Mouse (Mus musculus) gastrocnemius, postnatal 4 days (tissue): ENCODE data around the gene Creb5. TPM values are rescaled to one million over a fixed set of nuclear protein-coding genes. Genes with fewer than 3 reads are reported as not detected.

ENCODE experiments used
- DNase-seq, 2 experiments: peaks; one replicate each; pipeline ENCODE4 v3.0.0; 2021 to 2022; ENCODE audit warnings: low spot score in 2 of 2, mixed read lengths in 2 of 2
- total RNA-seq, 2 experiments: library from RNA; stranded (reverse); gene quantifications; 2 replicates each; pipeline ENCODE4 v1.2.3; 2021

Gene Creb5
- total RNA-seq, 2 experiments from 2014 or later: 29.0 to 33.0 TPM

DNA sequence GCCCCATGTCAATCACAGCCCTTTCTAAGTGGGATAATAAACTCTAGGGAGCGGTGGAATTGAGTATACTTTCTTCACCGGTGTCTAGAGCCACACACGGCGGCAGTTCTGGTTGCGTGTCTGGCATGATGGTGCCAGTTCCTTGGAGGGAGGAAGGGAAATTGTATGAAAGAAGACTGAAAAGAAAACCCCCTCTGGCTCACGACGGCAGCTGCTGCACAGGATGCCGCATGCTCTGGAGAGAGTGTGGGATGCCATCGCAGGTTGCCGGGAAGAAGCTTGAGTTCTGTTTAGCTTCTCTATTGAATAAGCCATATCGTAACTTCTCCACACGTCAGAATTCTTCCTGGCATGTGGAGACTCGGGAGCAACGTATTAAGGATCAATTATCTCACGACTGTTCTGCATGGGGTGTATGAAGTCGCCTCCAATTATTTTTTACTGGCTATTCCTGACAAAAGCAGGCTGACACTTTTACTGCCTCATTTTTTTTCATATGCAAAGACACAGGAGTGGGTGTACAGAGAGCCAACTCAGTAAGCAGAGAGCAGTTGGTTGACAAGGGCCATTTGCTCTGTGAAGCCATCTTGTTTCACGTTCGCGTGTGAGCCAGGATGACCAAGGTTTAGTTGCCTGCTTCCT is 296.3 kb downstream of the Creb5 start:
- DNase-seq: no peak

DNA sequence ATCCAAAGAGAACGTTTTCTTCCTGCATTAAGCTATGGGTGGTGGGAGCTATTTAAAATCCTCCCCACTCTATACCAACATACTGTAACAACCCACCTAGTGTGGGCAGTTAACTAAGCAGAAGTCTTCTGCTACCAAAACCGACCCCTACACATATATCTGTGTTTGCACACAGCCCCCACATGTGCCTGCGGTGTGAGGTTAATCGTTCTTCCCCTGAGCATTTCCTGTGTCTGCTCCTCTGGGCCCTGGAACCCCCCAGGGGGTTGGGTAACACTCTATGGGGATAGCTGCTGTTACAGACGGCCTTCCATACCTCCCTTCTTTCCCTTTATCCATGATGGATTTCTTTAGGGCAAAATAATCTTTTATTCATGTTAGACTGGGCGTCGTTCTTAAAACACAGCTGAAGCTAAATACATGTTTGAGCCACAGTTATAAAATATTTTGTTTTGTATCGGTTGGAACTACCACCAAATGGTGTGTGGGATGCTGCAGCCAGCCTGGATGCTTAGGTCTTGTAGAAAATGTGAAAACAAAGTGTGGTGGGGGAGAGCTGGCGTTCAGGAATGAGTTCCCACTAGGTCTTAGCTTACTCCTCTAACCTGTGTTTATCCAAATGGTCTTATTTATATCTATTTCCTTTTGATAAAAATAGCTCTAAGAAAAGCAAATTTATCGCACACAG is 297.8 kb downstream of the Creb5 start:
- DNase-seq: no peak

DNA sequence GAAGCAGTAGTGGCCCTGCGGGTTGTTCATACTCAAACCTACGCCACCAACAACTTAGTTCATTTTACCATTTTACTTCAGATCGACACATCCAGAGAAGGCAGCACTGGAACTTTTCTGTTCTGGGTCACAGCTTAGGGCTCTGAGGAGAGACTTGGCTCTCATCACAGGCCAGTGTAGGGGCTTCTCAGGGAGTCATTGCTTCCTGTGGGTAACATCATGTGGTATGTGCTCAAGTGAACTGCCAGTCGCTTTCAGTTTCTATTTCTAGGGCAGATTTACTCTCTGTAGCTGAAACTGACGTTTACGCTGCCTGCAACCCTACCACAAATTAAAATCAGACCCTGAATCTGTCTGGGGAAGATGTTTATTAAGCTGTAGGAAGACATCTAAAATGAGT is 302.7 kb downstream of the Creb5 start:
- DNase-seq: no peak

DNA sequence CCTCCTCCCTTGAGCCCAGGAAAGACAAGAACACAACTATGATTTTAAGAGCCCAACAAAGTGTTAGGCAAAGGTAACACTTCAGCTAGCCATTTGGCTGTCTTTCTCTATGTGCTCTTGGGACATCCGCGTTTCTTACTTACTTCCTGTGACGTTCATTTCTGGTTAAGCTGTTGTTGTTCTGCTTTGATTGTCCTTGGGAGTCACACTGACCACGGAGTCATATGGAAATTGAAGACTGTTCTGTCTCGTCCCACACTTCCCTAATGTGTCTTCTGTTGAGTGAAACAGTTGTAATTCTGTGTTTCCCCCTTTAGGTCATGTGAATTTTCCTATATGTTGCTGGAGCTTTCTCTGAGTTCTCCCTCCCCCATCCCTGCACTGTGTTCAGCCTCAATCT is 305.2 kb downstream of the Creb5 start:
- DNase-seq: no peak

DNA sequence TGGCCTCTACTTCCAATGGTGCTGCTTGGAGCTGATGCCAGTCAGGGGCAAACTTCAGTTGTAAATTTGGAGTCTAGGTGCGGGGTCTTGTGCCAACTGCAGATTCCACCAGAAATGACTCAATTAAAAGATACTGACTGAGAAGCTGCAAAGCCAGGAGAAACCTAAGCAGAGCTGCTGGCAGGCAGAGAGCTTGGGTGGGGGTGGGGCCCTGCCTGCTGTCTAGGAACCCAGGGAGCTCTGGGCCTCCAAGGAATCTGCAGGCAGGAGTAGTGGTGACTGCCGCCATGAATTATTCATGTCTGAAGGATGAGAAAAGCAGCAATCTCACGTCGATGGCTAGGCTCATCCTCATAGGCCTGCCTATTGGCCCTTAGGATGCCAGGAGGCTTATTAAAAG is 306.5 kb downstream of the Creb5 start:
- DNase-seq: no peak

DNA sequence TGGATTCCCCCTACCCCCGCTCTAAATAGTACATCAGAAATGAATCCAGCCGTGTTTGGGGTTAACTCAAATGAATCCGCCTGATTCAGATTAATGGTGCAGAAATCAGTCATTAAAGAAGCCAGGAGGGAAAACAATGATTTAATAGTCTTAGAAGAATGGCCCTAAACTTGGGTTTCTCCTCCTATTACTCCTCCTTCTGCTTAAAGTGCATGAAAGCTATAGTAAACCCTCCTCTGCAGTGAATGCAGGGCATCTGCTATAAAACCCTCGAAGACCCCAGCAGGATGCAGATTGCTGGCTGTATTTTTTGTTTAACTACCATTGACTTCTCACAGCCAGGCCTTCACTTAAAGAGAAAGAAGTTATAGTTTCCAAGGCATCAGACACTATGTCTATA is 307.2 kb downstream of the Creb5 start:
- no peak for DNase-seq

DNA sequence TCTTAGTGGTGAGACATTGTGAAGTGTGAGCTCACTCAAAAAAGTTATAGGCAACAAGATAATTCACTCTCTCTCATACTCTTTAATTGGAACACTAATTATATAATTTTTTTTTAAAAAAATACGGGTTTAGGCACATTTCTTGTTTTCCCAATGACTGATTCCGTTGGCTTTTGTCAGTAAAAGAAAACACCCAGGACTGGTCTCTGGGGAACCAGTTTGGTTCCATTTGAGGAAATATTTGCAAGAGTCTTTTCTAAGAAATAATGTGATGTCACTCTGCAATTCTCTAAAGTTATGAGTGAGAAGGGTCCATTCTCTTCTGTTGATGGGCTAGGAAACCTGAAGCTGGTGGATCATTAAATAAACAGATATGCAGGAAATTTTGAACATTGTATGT is 309.3 kb downstream of the Creb5 start:
- no peak for DNase-seq

DNA sequence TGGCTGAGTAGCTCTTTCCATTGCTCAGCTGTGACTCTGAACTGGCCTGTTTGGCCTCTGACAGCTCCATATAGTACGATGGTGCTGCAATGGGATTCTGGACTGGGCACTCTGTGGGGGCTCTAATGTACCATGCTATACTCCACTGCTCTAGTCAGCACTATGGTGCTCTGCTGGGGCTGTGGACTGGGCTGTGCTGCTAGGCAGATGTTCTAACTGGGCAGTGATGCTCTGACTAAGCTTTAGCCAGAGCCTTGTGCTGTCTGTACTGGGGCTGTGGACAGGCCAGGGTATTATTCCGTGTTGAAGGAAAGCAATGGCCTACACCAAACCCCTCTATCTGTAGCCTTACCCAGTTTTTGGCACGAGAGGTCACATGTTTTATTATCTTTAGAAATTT is 316.0 kb downstream of the Creb5 start:
- no peak for DNase-seq

DNA sequence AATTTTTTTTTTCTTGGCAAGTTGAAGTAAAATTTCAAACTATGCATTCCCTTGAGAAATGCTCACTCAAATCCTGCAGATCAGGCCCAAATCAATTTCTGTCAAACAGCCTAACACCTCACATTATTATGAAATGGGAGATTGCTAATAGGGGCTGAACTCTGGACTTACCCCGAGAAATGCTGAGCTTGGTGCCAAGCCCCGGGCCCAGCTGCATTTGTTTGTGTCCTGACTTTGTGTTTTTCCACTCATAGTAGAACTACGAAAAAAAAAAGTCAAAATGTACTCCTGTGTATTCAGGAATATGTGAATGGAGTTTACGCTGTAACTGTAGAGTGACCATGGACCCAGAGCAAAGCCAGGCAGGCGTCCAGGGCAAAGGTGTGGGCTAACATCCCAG is 316.6 kb downstream of the Creb5 start:
- DNase-seq: peak in 1 of 2 experiments; percentile 49

DNA sequence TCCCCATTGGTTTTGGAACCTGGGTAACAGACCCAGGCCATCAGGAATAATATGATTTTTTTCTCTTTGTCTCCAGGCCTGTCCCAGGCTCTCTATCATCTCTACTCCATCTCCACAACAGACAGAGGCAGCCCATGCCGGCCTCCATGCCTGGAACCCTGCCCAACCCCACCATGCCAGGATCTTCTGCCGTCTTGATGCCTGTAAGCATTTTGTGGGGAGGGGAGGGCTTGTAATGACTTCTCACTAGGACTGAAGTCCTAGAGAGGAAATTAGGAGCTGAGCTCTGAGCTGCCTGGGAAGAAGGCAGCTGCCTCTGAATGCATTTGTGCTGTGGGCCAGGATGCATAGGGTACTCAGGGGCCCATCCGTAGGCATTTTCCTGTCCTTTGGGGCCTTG is 317.3 kb downstream of the Creb5 start:
- no peak for DNase-seq

DNA sequence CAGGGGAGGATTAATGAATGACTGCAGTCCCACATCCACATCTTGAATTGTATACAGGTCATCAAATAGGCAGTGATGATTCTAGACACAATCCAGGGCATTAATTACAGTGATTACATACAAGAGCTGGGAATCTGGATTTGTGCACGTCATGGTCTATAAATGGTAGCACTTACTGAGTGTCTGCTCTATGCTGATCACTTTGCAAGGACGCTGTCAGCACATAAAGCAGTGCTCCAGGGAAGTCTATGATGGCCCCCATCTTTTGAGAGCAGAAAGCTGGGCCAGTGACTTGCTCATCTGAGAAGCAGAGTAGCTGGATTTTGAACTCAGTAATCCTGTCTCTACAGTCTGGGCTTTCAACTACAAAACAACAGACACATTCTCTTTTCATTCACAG is 318.1 kb downstream of the Creb5 start:
- DNase-seq: no peak

DNA sequence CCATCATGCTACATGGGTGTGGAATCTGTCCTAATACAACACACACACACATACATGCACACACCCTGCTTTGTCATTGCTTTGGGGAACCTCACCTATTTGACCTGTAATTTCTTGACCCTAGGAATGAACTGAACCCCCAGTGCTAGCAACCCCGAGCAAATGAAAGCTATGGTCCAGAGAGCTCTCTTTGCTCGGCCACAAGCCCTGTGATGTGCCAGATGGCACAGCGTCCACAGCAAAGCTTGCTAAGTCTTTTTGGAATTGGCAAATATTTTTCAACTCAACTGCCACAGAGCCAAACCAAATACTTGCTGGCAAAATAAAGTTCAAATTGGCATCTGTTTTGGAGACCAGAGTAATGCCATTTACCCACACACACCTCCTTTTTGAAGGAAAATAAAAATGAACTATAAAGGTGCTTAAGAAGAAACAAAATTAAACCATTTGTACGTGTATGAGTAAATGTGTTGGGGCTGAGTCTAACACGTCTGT is 324.4 kb downstream of the Creb5 start:
- no peak for DNase-seq

DNA sequence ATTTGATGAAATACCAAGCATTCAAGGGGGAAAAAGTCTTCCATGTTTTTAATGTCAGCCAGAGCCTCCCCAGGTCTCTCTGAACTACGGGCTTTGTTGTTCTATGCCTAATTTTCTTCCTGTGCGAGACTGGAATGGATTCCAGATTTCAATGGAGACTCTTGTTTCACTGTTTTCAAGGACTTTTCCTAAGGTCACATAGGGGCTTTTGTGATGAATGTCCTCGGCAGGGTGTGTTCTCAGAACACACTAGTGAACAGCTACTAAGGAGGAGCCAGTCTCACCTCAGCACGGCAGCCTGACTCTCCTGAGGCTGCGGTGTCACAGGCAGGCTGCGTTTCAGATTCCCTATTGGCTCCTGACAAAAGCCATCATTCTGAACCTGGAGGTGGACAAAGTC is 325.6 kb downstream of the Creb5 start:
- DNase-seq: no peak

DNA sequence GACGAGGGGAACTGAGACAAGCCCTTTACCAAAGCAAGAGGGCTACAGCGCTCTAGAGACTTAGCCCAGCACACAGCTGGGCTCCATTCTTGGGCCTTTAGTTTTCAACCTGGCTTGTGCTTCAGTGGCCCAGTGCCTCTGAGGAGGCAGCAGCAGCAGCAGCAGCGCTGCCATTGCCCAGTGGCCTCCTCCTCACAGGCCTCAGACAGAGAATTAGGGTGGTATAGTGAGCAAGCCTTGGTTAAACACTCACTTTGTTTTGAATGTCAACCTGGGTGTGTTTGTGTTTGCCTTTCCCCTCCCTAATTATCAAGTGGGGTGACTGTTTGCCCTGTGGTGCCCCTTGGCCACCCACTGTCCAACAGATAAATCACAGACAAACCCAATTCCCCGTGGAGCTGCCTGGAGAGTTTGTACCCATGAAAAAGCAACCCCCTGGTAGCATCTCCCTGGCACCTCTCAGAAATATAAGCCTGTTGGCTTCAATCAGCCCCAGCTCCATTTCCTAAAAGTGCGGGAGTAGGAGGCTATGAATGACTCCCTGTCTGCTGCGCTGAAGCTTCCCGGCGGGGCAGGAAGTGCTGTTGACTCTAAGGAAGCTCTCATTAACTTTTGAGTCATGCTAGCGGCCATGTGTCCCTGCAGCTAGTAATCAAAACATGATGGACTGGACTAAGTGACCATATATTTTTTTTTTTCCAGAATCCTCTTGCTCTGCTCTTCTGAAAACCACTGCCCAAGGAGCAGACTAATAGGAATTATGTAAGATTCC is 328.6 kb downstream of the Creb5 start:
- DNase-seq: no peak

DNA sequence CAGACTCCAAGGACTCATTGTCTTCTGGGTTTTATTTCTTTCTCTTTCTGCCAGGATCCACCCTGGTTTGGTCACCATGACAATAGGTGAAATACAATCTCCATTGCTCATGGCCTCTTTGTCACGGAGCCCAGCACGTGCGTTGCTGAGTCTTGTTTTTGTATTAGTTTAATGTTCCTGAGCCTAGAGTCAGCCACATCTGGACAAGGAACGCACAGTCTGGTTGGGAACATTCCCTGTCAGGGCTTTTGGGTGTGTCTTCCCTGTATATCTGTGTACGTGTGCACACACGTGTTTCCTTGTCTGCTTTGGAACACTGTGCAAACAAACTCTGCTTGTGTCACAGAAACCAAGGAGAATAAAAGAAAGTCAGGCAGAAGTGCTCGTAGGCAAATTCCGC is 331.1 kb downstream of the Creb5 start:
- peak in 1 of 2 experiments; percentile 67 for DNase-seq

DNA sequence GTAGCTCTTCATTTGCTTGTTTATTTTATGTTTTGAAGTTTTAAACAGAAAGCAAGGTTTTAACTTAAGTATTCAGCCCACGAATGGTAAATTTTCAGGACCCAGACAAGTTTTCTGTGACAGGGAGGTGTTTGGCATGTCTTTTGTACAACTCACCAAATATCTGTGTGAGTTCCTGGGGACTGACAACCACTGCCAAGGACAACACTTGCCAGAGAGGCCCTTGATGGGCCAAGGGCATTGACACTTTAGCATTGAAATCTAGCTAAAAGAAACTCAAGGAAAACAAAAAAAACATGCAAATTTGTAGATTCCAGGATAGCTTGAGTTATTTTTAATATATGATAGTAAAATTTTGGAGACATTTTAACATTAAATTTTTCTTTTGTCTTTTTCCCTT is 332.6 kb downstream of the Creb5 start:
- no peak for DNase-seq

DNA sequence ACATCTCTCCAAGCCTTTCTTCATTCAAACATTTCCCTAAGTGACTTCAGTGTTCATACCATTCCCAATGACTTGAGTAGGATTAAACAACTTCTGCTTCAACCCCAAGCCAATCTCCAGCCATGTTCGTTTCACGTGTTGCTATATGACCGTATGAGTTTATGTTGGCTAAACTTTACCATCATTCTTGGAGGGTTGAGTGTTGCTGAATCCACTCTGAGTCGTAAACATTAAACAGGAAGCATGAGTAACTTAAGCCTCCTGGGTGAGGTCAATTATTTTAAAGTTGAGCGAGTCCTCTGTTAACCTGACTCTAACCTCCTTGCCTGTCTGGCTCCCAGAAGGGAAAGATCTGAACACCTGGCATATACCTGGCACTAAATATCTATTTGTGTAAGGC is 334.2 kb downstream of the Creb5 start:
- DNase-seq: no peak

DNA sequence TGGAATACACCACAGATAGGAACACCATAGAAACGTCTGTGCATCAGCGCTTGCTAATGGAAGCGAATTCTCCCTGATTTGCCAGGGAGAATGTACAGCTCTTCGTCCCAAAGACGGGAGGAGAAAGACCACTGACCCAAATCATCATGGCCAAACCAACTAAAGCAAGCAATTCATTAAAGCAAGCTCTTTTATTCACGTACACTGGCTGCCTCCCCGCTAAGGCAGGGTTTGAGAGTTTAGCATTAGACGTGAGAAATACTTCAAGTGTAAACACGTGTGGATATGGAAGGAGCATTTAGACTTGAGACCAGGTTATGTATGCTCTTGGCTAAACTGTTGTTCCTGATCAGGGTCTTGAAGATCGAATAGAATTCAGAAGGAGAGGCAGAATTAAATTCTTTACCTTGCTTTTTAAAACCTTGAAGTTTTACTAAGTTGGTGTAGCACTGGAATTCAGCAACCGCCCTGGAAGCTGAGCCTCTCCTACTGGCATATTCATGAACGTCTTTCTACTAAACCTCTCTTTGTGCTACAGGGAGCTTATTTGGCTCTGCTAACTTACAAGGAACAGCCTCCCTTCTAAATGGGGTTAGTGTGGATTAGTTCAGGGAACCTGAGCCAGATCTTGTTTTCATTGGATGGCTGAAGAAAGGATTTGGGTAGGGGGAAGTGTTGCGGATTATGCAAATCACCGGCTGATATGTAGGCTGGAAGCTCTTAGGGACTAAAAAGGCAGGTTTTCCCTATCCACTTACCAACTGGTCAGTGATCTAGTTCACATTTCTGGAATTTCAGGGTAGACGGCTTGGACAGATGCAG is 337.6 kb downstream of the Creb5 start:
- no peak for DNase-seq

DNA sequence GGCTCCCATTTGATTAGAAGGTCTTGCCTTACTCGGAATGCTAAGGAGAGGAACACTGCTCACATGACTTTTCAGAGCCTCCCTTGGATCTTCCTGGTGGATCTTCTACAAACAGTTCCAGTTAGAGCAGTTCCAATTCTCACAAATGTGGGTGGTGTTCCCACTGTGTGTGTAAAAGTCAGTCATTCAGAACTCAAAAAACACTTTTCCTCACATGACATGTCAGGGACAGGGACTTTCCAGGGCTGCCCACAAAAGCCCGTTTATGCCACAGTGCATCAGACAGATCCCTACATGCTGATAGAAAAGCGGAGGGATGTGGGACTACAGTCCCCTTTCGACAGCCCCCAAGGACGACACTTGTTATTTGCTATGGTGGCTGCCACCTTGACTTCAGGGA is 339.0 kb downstream of the Creb5 start:
- DNase-seq: no peak

DNA sequence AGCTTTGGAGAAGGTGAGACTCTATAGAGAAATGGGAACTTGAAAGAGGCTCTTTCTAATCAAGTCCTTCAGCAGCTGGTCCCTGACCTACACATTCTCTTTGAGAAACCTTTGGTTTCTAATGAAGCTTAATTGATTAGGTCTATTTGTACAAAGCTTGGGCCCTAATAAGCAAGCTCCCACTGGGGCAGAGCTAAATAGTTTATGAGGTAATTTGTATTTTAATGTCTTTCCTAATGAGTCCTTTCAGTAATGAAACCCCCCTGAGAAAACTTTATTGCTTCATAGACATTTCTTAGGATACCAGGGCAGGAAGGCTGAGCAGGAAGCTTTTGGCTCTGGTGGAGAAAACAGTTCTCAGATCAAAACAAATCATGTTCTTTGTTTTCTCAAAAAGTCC is 341.6 kb downstream of the Creb5 start:
- DNase-seq: no peak

DNA sequence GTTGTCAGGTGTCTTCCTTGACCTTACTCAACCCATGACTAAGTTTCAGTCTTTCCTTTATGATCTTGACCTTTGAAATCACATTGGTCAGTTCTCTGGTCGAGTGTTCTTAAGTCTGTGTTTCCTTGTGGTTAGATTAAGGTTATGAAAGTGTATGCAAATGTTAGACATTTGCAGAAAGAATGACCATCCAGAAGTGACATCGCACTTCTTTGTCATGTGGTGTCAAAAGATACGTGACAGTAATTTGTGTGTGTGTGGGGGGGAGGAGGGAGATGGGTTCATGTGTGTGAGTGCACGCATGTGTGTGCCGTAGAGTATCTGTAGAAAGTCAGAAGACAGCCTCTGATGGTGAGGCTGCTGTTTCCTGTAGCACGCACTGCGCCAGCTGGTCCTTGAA is 348.4 kb downstream of the Creb5 start:
- DNase-seq: no peak
